Mouse (Mus musculus): ENCODE data around the gene Lin7b.

- peak; percentile 31; the same call in 1 of the 2 replicates for TF ChIP-seq POLR2A (IDR thresholded peaks at IDR 0.05; ENCODE audit: borderline replicate concordance, extremely low read depth, low read depth, low read length)
- no peak for TF ChIP-seq CTCF (IDR thresholded peaks at IDR 0.05; ENCODE audit: insufficient read depth, low read length)
Measured at GRCm38 (mm10) chr7:45332685-45333425, 37.5 kb downstream of the Lin7b start.

Data from lung, adult 2 months (tissue).